Mouse (Mus musculus): ENCODE measurements around the gene Trappc5. TPM values are rescaled to one million over a fixed set of nuclear protein-coding genes. Genes with fewer than 3 reads are reported as not detected.

The Trappc5 gene
- polyA plus RNA-seq, 1 experiment: 15.7 TPM

- TF ChIP-seq POLR2A (IDR thresholded peaks at IDR 0.05; ENCODE audit: low read depth, low read length): no peak
- TF ChIP-seq CTCF (IDR thresholded peaks at IDR 0.05; ENCODE audit: borderline replicate concordance, insufficient read depth, low read length): no peak
- Histone ChIP-seq H3K4me3 (ENCODE audit: insufficient read depth, low read length) (no peak overlapping the region), H3K27ac (ENCODE audit: insufficient read depth, low read length) (no peak overlapping the region), H3K4me1 (ENCODE audit: control insufficient read depth, insufficient read depth, low read length) (no peaks in the 10 kb centered on the region)
Measured at GRCm38 (mm10) chr8:3690774-3691173, 14.7 kb downstream of the Trappc5 start.

GRCm38 (mm10) chr8:3694121-3694520 is 18.0 kb downstream of the Trappc5 start, which contains the start of gene Fcer2a:
Gene Fcer2a (minus strand): TSS chr8:3694175.
- TF ChIP-seq POLR2A (IDR thresholded peaks at IDR 0.05; ENCODE audit: low read depth, low read length) (no peak), CTCF (IDR thresholded peaks at IDR 0.05; ENCODE audit: borderline replicate concordance, insufficient read depth, low read length) (no peak)
- H3K27ac ChIP-seq (ENCODE audit: insufficient read depth, low read length): no peak within 1 kb of the TSS
- no peaks in the 10 kb centered on the region for H3K4me1 ChIP-seq (ENCODE audit: control insufficient read depth, insufficient read depth, low read length)
- no peak within 1 kb of the TSS for H3K4me3 ChIP-seq (ENCODE audit: insufficient read depth, low read length)

GRCm38 (mm10) chr8:3701491-3701890 is 25.4 kb downstream of the Trappc5 start:
- Histone ChIP-seq H3K27ac (ENCODE audit: insufficient read depth, low read length) (no peak overlapping the region), H3K4me3 (ENCODE audit: insufficient read depth, low read length) (no peak overlapping the region), H3K4me1 (ENCODE audit: control insufficient read depth, insufficient read depth, low read length) (no peaks in the 10 kb centered on the region)
- no peak for TF ChIP-seq CTCF (IDR thresholded peaks at IDR 0.05; ENCODE audit: borderline replicate concordance, insufficient read depth, low read length)
- no peak for TF ChIP-seq POLR2A (IDR thresholded peaks at IDR 0.05; ENCODE audit: low read depth, low read length)

GRCm38 (mm10) chr8:3705711-3706110 is 29.6 kb downstream of the Trappc5 start:
- H3K4me3 ChIP-seq (ENCODE audit: insufficient read depth, low read length): no peak overlapping the region
- no peak for TF ChIP-seq POLR2A (IDR thresholded peaks at IDR 0.05; ENCODE audit: low read depth, low read length)
- TF ChIP-seq CTCF (IDR thresholded peaks at IDR 0.05; ENCODE audit: borderline replicate concordance, insufficient read depth, low read length): no peak
- no peaks in the 10 kb centered on the region for H3K4me1 ChIP-seq (ENCODE audit: control insufficient read depth, insufficient read depth, low read length)
- no peak overlapping the region for H3K27ac ChIP-seq (ENCODE audit: insufficient read depth, low read length)

DNA sequence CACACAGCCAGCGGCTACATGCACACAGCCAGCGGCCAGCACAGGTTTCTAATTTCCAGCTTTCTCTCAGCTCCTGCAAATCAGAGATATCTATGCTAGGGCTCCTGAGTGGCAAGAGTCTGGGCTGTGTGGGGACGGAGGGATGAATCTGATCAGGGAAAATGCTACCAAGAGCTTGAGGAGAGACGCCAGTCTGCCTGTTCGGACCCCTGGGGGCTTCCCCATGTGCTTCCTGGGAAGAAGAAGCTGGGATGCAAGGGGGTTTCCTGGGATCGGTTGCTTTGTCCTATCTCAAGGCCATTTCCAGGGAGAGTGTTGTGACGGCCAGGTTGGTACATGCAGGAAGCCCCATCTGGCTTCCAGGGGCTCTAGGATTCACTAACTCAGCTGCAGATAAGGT is 31.5 kb downstream of the Trappc5 start:
- TF ChIP-seq CTCF (IDR thresholded peaks at IDR 0.05; ENCODE audit: borderline replicate concordance, insufficient read depth, low read length) (no peak), POLR2A (IDR thresholded peaks at IDR 0.05; ENCODE audit: low read depth, low read length) (no peak)
- H3K27ac ChIP-seq (ENCODE audit: insufficient read depth, low read length): no peak overlapping the region
- H3K4me3 ChIP-seq (ENCODE audit: insufficient read depth, low read length): no peak overlapping the region
- no peaks in the 10 kb centered on the region for H3K4me1 ChIP-seq (ENCODE audit: control insufficient read depth, insufficient read depth, low read length)

GRCm38 (mm10) chr8:3710312-3710711 is 34.2 kb downstream of the Trappc5 start:
- TF ChIP-seq CTCF (IDR thresholded peaks at IDR 0.05; ENCODE audit: borderline replicate concordance, insufficient read depth, low read length) (no peak), POLR2A (IDR thresholded peaks at IDR 0.05; ENCODE audit: low read depth, low read length) (no peak)
- Histone ChIP-seq H3K4me1 (ENCODE audit: control insufficient read depth, insufficient read depth, low read length) (no peaks in the 10 kb centered on the region), H3K27ac (ENCODE audit: insufficient read depth, low read length) (no peak overlapping the region), H3K4me3 (ENCODE audit: insufficient read depth, low read length) (no peak overlapping the region)

DNA sequence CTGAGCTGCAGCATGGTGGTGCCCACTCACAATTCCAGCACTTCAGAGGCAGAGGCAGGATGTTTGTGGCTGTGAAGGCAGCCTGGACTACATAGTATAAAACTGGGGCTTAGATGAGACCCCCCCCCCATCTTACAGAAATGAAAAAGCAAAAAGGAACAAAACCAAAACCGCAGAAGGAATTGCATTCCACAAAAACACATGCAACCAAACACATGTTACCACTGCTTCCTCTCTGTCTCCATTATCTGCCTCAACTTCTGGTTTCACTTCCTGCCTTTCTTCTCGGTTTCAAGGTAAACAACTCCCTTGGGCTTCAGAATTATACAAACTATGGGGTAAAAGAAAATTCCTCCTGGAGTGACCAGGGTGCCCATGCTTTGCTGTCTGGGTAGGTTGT is 35.5 kb downstream of the Trappc5 start:
- Histone ChIP-seq H3K27ac (ENCODE audit: insufficient read depth, low read length) (no peak overlapping the region), H3K4me3 (ENCODE audit: insufficient read depth, low read length) (no peak overlapping the region), H3K4me1 (ENCODE audit: control insufficient read depth, insufficient read depth, low read length) (no peaks in the 10 kb centered on the region)
- TF ChIP-seq CTCF (IDR thresholded peaks at IDR 0.05; ENCODE audit: borderline replicate concordance, insufficient read depth, low read length): no peak
- no peak for TF ChIP-seq POLR2A (IDR thresholded peaks at IDR 0.05; ENCODE audit: low read depth, low read length)

DNA sequence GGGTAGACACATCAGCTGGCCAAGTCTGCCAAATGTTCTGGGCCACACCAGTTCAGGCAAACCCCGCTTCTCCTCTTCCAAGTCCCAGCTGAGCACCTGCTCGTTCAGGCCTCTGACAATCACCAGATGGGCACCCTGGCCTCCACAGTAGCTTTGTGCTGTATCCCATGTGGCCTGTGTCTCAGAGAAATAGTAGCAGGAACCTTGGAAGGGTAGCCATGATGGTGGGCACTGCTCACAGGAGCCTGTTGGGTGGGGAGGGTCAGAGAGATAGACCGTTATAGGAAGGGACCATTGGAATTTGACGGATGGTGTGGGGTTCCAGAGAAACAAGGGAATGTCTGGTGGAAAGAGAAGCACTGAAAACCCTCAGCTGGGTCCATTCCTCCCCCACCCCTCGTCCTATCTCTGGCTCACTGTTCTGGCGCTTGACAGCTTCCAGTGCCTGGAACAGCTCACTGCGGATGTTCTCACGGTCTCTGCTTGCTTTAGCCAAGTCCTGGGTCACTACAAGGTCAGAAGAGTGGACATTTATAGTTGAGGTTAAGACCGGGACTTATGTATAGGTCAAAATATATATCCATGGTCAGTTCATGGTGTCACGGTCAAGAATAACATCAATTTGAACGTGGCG is 41.3 kb downstream of the Trappc5 start:
- TF ChIP-seq CTCF (IDR thresholded peaks at IDR 0.05; ENCODE audit: borderline replicate concordance, insufficient read depth, low read length) (no peak), POLR2A (IDR thresholded peaks at IDR 0.05; ENCODE audit: low read depth, low read length) (no peak)
- Histone ChIP-seq H3K4me1 (ENCODE audit: control insufficient read depth, insufficient read depth, low read length) (no peaks in the 10 kb centered on the region), H3K4me3 (ENCODE audit: insufficient read depth, low read length) (no peak overlapping the region), H3K27ac (ENCODE audit: insufficient read depth, low read length) (no peak overlapping the region)

GRCm38 (mm10) chr8:3718559-3718958 is 42.5 kb downstream of the Trappc5 start:
- Histone ChIP-seq H3K27ac (ENCODE audit: insufficient read depth, low read length) (no peak overlapping the region), H3K4me1 (ENCODE audit: control insufficient read depth, insufficient read depth, low read length) (no peaks in the 10 kb centered on the region), H3K4me3 (ENCODE audit: insufficient read depth, low read length) (no peak overlapping the region)
- TF ChIP-seq CTCF (IDR thresholded peaks at IDR 0.05; ENCODE audit: borderline replicate concordance, insufficient read depth, low read length) (peak; percentile 92), POLR2A (IDR thresholded peaks at IDR 0.05; ENCODE audit: low read depth, low read length) (no peak)

- no peaks in the 10 kb centered on the region for H3K4me1 ChIP-seq (ENCODE audit: control insufficient read depth, insufficient read depth, low read length)
- H3K4me3 ChIP-seq (ENCODE audit: insufficient read depth, low read length): no peak within 1 kb of the TSS
- no peak within 1 kb of the TSS for H3K27ac ChIP-seq (ENCODE audit: insufficient read depth, low read length)
- TF ChIP-seq CTCF (IDR thresholded peaks at IDR 0.05; ENCODE audit: borderline replicate concordance, insufficient read depth, low read length) (no peak), POLR2A (IDR thresholded peaks at IDR 0.05; ENCODE audit: low read depth, low read length) (no peak)
Measured at GRCm38 (mm10) chr8:3720551-3720950, 44.5 kb downstream of the Trappc5 start, which contains the start of gene Clec4g. Gene Clec4g (minus strand): TSS chr8:3720651.
